Mouse (Mus musculus): Measurements from ENCODE around the gene Wdr34. TPM values are rescaled to one million over a fixed set of nuclear protein-coding genes. Genes with fewer than 3 reads are reported as not detected.
A peak's percentile ranks its signal among the peaks of the same experiment; 100 is the strongest.

Gene Wdr34
- polyA plus RNA-seq (2014; fragmentation: Nextera tagmentation; extraction: Ambion mirVana), result 27.7 and 28.5 TPM in 2 replicates

DNA sequence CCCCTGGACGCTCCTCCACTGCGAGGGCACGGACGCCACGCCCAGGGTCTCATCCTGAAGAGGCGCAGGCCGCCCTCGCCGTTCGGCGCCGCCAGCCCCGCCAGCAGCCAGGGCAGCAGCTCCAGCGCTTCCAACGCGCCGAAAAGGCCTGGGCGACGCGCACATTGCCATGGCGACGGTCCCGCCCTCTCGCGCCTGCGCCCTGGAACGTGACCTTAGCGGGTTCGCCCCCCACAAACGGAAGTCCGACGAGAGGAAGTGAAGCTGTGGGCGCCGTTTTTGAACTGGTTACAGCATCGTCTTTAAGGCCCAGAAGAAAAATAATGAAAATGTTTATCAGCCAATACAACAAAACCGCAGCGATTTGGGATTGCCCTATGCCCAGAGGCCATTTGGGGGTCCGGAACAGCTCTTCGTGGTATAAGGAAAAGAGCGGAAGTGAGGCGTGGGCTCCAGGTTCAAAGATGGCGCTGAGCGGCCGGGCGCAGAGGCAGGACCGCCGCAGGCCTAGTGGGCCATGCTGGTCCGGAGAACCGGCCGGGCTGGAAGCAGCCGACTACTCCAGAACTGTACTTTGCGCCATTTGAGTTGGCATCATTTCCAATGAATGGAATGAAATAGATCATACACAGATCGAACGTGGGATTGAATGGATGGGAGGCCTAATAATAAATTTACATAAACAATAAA lies at the start of gene Wdr34:
Wdr34 (minus strand) TSS at position 183 of the 690 bp plus-strand sequence.
- DNase-seq (peak; percentile 99), ATAC-seq (ENCODE audit: insufficient read depth) (peak; percentile 96)
- Histone ChIP-seq H3K9ac (peak within 1 kb of the TSS; percentile 66), H3K27me3 (ENCODE audit: insufficient read depth, low read length) (no peaks in the 10 kb centered on the region), H3K4me3 (ENCODE audit: low read depth, low read length) (peak within 1 kb of the TSS; percentile 62), H3K27ac (ENCODE audit: low read depth) (peak within 1 kb of the TSS; percentile 91), H3K9me3 (ENCODE audit: low read depth, low read length) (no peaks in the 10 kb centered on the region), H3K36me3 (ENCODE audit: insufficient read depth) (no peaks in the 10 kb centered on the region), H3K4me2 (peak within 1 kb of the TSS; percentile 62), H3K4me1 (ENCODE audit: insufficient read depth) (peaks cover 3% of the 10 kb centered on the region; the same call in 1 of the 2 replicates)
- under 1% methylated on average over 54 of the region's 54 CpGs for WGBS
- no peak for TF ChIP-seq CTCF (IDR thresholded peaks at IDR 0.05; ENCODE audit: low read depth)

GRCm38 (mm10) chr2:30095882-30096527 lies 47.3 kb upstream of the Wdr34 start:
- Histone ChIP-seq H3K4me1 (ENCODE audit: insufficient read depth) (peaks cover 8% of the 10 kb centered on the region; the same call in 1 of the 2 replicates), H3K9me3 (ENCODE audit: low read depth, low read length) (no peaks in the 10 kb centered on the region), H3K4me3 (ENCODE audit: low read depth, low read length) (no peak overlapping the region), H3K27me3 (ENCODE audit: insufficient read depth, low read length) (no peaks in the 10 kb centered on the region), H3K4me2 (no peak overlapping the region), H3K9ac (no peak overlapping the region), H3K36me3 (ENCODE audit: insufficient read depth) (peaks cover 36% of the 10 kb centered on the region), H3K27ac (ENCODE audit: low read depth) (no peak overlapping the region)
- ATAC-seq (ENCODE audit: insufficient read depth) (no peak), DNase-seq (peak; percentile 80)
- 70% methylated on average over 2 of the region's 2 CpGs for WGBS
- TF ChIP-seq CTCF (IDR thresholded peaks at IDR 0.05; ENCODE audit: low read depth), result peak; percentile 76

- Histone ChIP-seq H3K9me3 (ENCODE audit: low read depth, low read length) (no peaks in the 10 kb centered on the region), H3K36me3 (ENCODE audit: insufficient read depth) (peaks cover 29% of the 10 kb centered on the region; the same call in 1 of the 2 replicates), H3K9ac (peak overlapping the region; percentile 69), H3K4me1 (ENCODE audit: insufficient read depth) (peaks cover 8% of the 10 kb centered on the region; the same call in 1 of the 2 replicates), H3K27me3 (ENCODE audit: insufficient read depth, low read length) (no peaks in the 10 kb centered on the region), H3K27ac (ENCODE audit: low read depth) (peak overlapping the region; percentile 66), H3K4me2 (peak overlapping the region; percentile 92), H3K4me3 (ENCODE audit: low read depth, low read length) (peak overlapping the region; percentile 69)
- no peak for TF ChIP-seq CTCF (IDR thresholded peaks at IDR 0.05; ENCODE audit: low read depth)
- ATAC-seq (ENCODE audit: insufficient read depth), result no peak
- DNase-seq, result peak; percentile 67
- WGBS, result 1% methylated on average over 13 of the region's 13 CpGs
Measured at GRCm38 (mm10) chr2:30094208-30094588, 45.5 kb upstream of the Wdr34 start.

GRCm38 (mm10) chr2:30093471-30094207 lies 45.0 kb upstream of the Wdr34 start, which contains the start of gene Zdhhc12:
TSS of gene Zdhhc12 (minus strand) at chr2:30093648.
- TF ChIP-seq CTCF (IDR thresholded peaks at IDR 0.05; ENCODE audit: low read depth), result no peak
- peak; percentile 98 for DNase-seq
- peak within 1 kb of the TSS; percentile 66 for H3K27ac ChIP-seq (ENCODE audit: low read depth)
- H3K4me3 ChIP-seq (ENCODE audit: low read depth, low read length), result peak within 1 kb of the TSS; percentile 69
- H3K4me2 ChIP-seq, result peak within 1 kb of the TSS; percentile 92
- no peaks in the 10 kb centered on the region for H3K27me3 ChIP-seq (ENCODE audit: insufficient read depth, low read length)
- no peaks in the 10 kb centered on the region for H3K9me3 ChIP-seq (ENCODE audit: low read depth, low read length)
- peak; percentile 96 for ATAC-seq (ENCODE audit: insufficient read depth)
- H3K36me3 ChIP-seq (ENCODE audit: insufficient read depth), result peaks cover 24% of the 10 kb centered on the region; the same call in 1 of the 2 replicates
- H3K4me1 ChIP-seq (ENCODE audit: insufficient read depth), result peaks cover 8% of the 10 kb centered on the region; the same call in 1 of the 2 replicates
- under 1% methylated on average over 51 of the region's 51 CpGs for WGBS
- H3K9ac ChIP-seq, result peak within 1 kb of the TSS; percentile 69

- 41% methylated on average over 6 of the region's 6 CpGs for WGBS
- H3K27ac ChIP-seq (ENCODE audit: low read depth), result no peak overlapping the region
Measured at GRCm38 (mm10) chr2:30092280-30092918, 43.7 kb upstream of the Wdr34 start.

GRCm38 (mm10) chr2:30091521-30091920 lies 42.8 kb upstream of the Wdr34 start:
- H3K9me3 ChIP-seq (ENCODE audit: low read depth, low read length), result no peaks in the 10 kb centered on the region
- H3K4me2 ChIP-seq, result no peak overlapping the region
- H3K36me3 ChIP-seq (ENCODE audit: insufficient read depth), result peaks cover 19% of the 10 kb centered on the region
- H3K4me3 ChIP-seq (ENCODE audit: low read depth, low read length), result no peak overlapping the region
- TF ChIP-seq CTCF (IDR thresholded peaks at IDR 0.05; ENCODE audit: low read depth), result no peak
- peaks cover 8% of the 10 kb centered on the region; the same call in 1 of the 2 replicates for H3K4me1 ChIP-seq (ENCODE audit: insufficient read depth)
- no peak overlapping the region for H3K27ac ChIP-seq (ENCODE audit: low read depth)
- H3K9ac ChIP-seq, result no peak overlapping the region
- no peaks in the 10 kb centered on the region for H3K27me3 ChIP-seq (ENCODE audit: insufficient read depth, low read length)
- no peak for DNase-seq
- WGBS, result 95% methylated on average over 12 of the region's 12 CpGs
- ATAC-seq (ENCODE audit: insufficient read depth), result no peak

More at GRCm38 (mm10) chr2:30092280-30092918, 43.7 kb upstream of the Wdr34 start:
- no peak for DNase-seq
- ATAC-seq (ENCODE audit: insufficient read depth), result no peak
- Histone ChIP-seq H3K27me3 (ENCODE audit: insufficient read depth, low read length) (no peaks in the 10 kb centered on the region), H3K9ac (peak overlapping the region; percentile 69), H3K4me2 (peak overlapping the region; percentile 92), H3K36me3 (ENCODE audit: insufficient read depth) (peaks cover 18% of the 10 kb centered on the region; the same call in 1 of the 2 replicates), H3K4me1 (ENCODE audit: insufficient read depth) (peaks cover 8% of the 10 kb centered on the region; the same call in 1 of the 2 replicates), H3K9me3 (ENCODE audit: low read depth, low read length) (no peaks in the 10 kb centered on the region), H3K4me3 (ENCODE audit: low read depth, low read length) (peak overlapping the region; percentile 69)
- TF ChIP-seq CTCF (IDR thresholded peaks at IDR 0.05; ENCODE audit: low read depth), result no peak

Data from lung, embryonic 14.5 days (tissue).